Mouse (Mus musculus) gastrocnemius, adult 2 months (tissue): ENCODE results near the gene Slc23a3. TPM values are rescaled to one million over a fixed set of nuclear protein-coding genes. Genes with fewer than 3 reads are reported as not detected.
A peak's percentile ranks its signal among the peaks of the same experiment; 100 is the strongest.

Source experiments
- DNase-seq: peaks from one replicate; pipeline ENCODE4 v3.0.0; 2022
- H3K27ac ChIP-seq: fragments of 200-600 bp; 2 replicates; pipeline ENCODE4 v1.8.1; 2022; ENCODE audit warnings: mild to moderate bottlenecking
- H3K4me3 ChIP-seq: fragments of 200-600 bp; 2 replicates; pipeline ENCODE4 v1.8.1; 2022; ENCODE audit warnings: mild to moderate bottlenecking, moderate library complexity
- CTCF ChIP-seq: fragments of 200-600 bp; IDR thresholded peaks from 2 replicates; pipeline ENCODE4 v1.8.1; 2022; ENCODE audit warnings: antibody characterized with exemption, mild to moderate bottlenecking, moderate library complexity
- intact Hi-C: fragments of 180-260 bp; cut with DNase I; formaldehyde crosslinking; loops from one replicate; pipeline ENCODE4 v1.15.1; 2025
- total RNA-seq, 2 experiments: library from RNA; stranded (reverse); gene quantifications; 2 replicates each; pipeline ENCODE4 v1.2.3; 2021

The Slc23a3 gene
- total RNA-seq, 2 experiments from 2014 or later: not detected

DNA sequence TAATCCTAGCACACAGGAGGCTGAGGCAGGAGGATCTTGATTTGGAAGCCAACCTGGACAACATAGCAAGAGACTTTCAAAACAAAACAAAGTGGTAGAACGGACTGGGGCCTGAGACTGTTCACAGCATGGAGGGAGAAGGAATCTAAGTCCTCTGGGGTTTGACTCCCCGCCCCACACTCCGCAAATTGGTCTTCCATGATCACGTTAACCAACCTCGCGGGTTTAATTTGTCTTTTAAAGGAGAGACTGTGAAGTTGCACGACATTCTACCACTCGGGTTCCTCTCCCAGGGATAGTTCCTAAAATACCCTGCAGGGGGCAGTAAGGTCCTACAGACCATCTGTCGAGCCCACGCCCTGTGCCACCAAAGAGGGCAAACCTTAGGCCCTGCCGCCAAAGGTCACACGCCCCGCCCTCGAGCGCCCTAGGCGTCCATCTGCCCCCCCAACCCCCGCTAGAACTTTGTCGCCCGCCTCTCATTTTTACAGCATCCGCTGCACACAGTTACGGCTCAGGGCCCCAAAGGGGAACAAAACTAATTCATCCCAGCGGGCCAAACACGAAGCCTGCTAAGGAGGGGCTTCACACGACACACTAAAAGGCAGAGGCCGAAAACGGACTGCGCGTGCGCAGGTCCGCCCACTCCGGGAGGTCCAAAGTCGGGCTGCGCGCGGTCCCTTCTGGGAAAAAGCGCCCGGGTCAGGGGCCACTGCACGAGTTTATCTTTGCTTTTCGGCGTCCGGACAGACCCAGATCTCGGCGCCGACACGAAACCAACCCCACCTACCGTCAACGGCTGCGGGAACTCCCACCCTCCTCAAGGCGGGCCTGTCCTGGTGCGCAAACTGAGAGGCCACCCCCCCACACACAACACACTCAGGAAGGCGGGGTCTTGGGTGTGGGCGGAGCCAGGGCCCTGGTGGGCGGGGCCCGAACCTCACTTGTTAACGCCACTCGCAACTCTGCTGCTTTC, 9.1 kb downstream of the Slc23a3 start, which contains the start of gene Nhej1:
Nhej1 (minus strand) TSS at position 855 of the 976 bp plus-strand sequence.
- Histone ChIP-seq H3K27ac (peak within 1 kb of the TSS; percentile 98), H3K4me3 (peak within 1 kb of the TSS; percentile 88)
- intact Hi-C loops: no loop called here
- TF ChIP-seq CTCF: peak; percentile 93
- peak; percentile 96 for DNase-seq

GRCm38 (mm10) chr1:75122211-75122610, 11.5 kb downstream of the Slc23a3 start:
- TF ChIP-seq CTCF: peak; percentile 24
- no peak for DNase-seq
- Histone ChIP-seq H3K27ac (no peak overlapping the region), H3K4me3 (no peak overlapping the region)
- intact Hi-C loops: no loop called here

Other genes with a start within 250 kb of the Slc23a3 start
- not detected for gene Fev, start 248.5 kb downstream of the Slc23a3 start, total RNA-seq
- not detected for gene Cryba2, start 240.7 kb downstream of the Slc23a3 start, total RNA-seq
- gene Cfap65, start 198.3 kb downstream of the Slc23a3 start, total RNA-seq: not detected
- gene Ihh, start 182.2 kb downstream of the Slc23a3 start, total RNA-seq: under 1 TPM; 0.11 to 0.18 TPM
- gene Nhej1, start 8.7 kb downstream of the Slc23a3 start, total RNA-seq: 1 to 10 TPM; 4.5 to 6.6 TPM
- gene Cnppd1, start 8.8 kb upstream of the Slc23a3 start, total RNA-seq: 10 to 100 TPM; 14.0 to 14.4 TPM
- 10 to 100 TPM in 1 of 2 experiments, 1 to 10 TPM in 1; 7.7 to 11.5 TPM for gene Retreg2, start 8.9 kb upstream of the Slc23a3 start, total RNA-seq
- 10 to 100 TPM; 14.6 to 17.7 TPM for gene Zfand2b, start 34.8 kb upstream of the Slc23a3 start, total RNA-seq
- 10 to 100 TPM; 18.9 to 20.4 TPM for gene Abcb6, start 46.5 kb upstream of the Slc23a3 start, total RNA-seq
- 1 to 10 TPM; 5.5 to 5.9 TPM for gene Ankzf1, start 58.3 kb upstream of the Slc23a3 start, total RNA-seq
- gene Atg9a, start 58.3 kb upstream of the Slc23a3 start, total RNA-seq: 100 to 1,000 TPM; 107 to 113 TPM
- 1 to 10 TPM; 1.0 to 1.5 TPM for gene Glb1l, start 76.9 kb upstream of the Slc23a3 start, total RNA-seq
- gene Stk16, start 76.9 kb upstream of the Slc23a3 start, total RNA-seq: 10 to 100 TPM; 18.8 to 20.2 TPM
- 1,000 to 10,000 TPM; 1,043 to 1,330 TPM for gene Tuba4a, start 86.0 kb upstream of the Slc23a3 start, total RNA-seq
- gene A630095N17Rik, start 98.2 kb upstream of the Slc23a3 start, total RNA-seq: not detected
- 10 to 100 TPM; 83.2 to 88.9 TPM for gene Dnajb2, start 102.5 kb upstream of the Slc23a3 start, total RNA-seq
- gene Ptprn, start 130.6 kb upstream of the Slc23a3 start, total RNA-seq: not detected
- not detected for gene Resp18, start 144.5 kb upstream of the Slc23a3 start, total RNA-seq
- gene Dnpep, start 184.1 kb upstream of the Slc23a3 start, total RNA-seq: 10 to 100 TPM; 40.9 to 49.6 TPM
- 1,000 to 10,000 TPM; 2,035 to 2,198 TPM for gene Des, start 226.4 kb upstream of the Slc23a3 start, total RNA-seq
- gene Speg, start 241.4 kb upstream of the Slc23a3 start, total RNA-seq: 100 to 1,000 TPM; 268 to 311 TPM